Mouse (Mus musculus) kidney, adult 2 months (tissue): ENCODE measurements at regions not wholly inside any gene's neighbourhood (a gene's known extent, or its start where the extent isn't known, plus 50 kb on each side); places are given as distances from the start of the nearest gene placed in this dataset.

Source experiments
- CTCF ChIP-seq: fragments of 200-500 bp; conservative IDR thresholded peaks from 2 replicates; pipeline ENCODE4 v1.5.1; 2011; ENCODE audit warnings: low read depth, mild to moderate bottlenecking, control low read depth, low read length, moderate library complexity, mixed read lengths; ENCODE audit not compliant: insufficient read depth, insufficient read length
- POLR2A ChIP-seq: fragments of 200-500 bp; IDR thresholded peaks from one replicate; pipeline ENCODE4 v1.6.1; 2011; ENCODE audit warnings: low read depth, low read length, control low read depth

- TF ChIP-seq CTCF (no peak), POLR2A (no peak)
Measured at GRCm38 (mm10) chr4:131435222-131435621, 402.9 kb downstream of the Ptpru start.
